In genomic region chr2:60864977-60865376, GRCm38 (mm10) we compare ENCODE assay signal across 10 mouse cellular contexts.
A peak's percentile ranks its signal among the peaks of the same experiment; 100 is the strongest.
DNase-seq lines count a peak whose midpoint lies in the region; ATAC-seq and TF ChIP-seq lines count a peak whose summit lies in the region.
"Had no signal": no experiment of that assay in that cellular context is flagged by ENCODE, and none has a peak within 500 bp of the region (broad histone marks: within the 10 kb centered on the region; RNA-seq: fewer than 3 reads in every experiment).

No protein-coding gene starts in this region.

- 16% methylated on average over 5 of the region's 5 CpGs for WGBS in heart, adult 2 months
- WGBS in lung, embryonic 15.5 days: 15% methylated on average over 5 of the region's 5 CpGs
- WGBS in hindbrain, embryonic 12.5 days: 70% methylated on average over 5 of the region's 5 CpGs

- no peak overlapping the region for H3K9ac ChIP-seq in heart, adult 2 months (ENCODE audit: low read depth, low read length)
- H3K9ac ChIP-seq in lung, embryonic 15.5 days: no peak overlapping the region
- no peak overlapping the region for H3K9ac ChIP-seq in hindbrain, embryonic 12.5 days

- H3K36me3 ChIP-seq in heart, adult 2 months (ENCODE audit: control insufficient read depth, insufficient read depth, low read length): peaks cover 36% of the 10 kb centered on the region
- peaks cover 9% of the 10 kb centered on the region; the same call in 1 of the 2 replicates for H3K36me3 ChIP-seq in lung, embryonic 15.5 days
- peaks cover 4% of the 10 kb centered on the region for H3K36me3 ChIP-seq in myocyte (ENCODE audit: control insufficient read depth, insufficient read depth)
- no peaks in the 10 kb centered on the region for H3K36me3 ChIP-seq in hindbrain, embryonic 12.5 days

- H3K9me3 ChIP-seq in lung, embryonic 15.5 days: no peaks in the 10 kb centered on the region
- H3K9me3 ChIP-seq in hindbrain, embryonic 12.5 days (replicated peaks): no peaks in the 10 kb centered on the region

- no peak for TF ChIP-seq CTCF in heart, adult 2 months (IDR thresholded peaks at IDR 0.05)

- H3ac ChIP-seq in myocyte (ENCODE audit: control insufficient read depth, insufficient read length): no peak overlapping the region

- no peak overlapping the region for H3K4me2 ChIP-seq in lung, embryonic 15.5 days
- H3K4me2 ChIP-seq in myocyte (ENCODE audit: low read depth): peak overlapping the region; percentile 37
- no peak overlapping the region for H3K4me2 ChIP-seq in hindbrain, embryonic 12.5 days (replicated peaks)

- peak in 1 of 2 experiments; percentile 27 for DNase-seq in heart, adult 2 months
- DNase-seq in heart, adult 9 months (ENCODE audit: low spot score in 2 of 2): no peak
- no peak for DNase-seq in lung, postnatal 4 days
- peak; percentile 59 to 68 for DNase-seq in kidney, postnatal 36 days
- no peak for DNase-seq in adrenal gland, postnatal 4 days (ENCODE audit: low spot score in 2 of 2)
- DNase-seq: adrenal gland, adult 2 months; spleen, adult 18-20 months had no signal

- TF ChIP-seq POLR2A in heart, adult 2 months (IDR thresholded peaks at IDR 0.05; ENCODE audit: insufficient read depth, low read depth, low read length): no peak
- no peak for TF ChIP-seq POLR2A in myocyte (IDR thresholded peaks at IDR 0.05; ENCODE audit: insufficient read length, low read depth)

- intact Hi-C loops in heart, adult 2 months (cut with DNase I): no loop called here

- no peak for TF ChIP-seq EP300 in heart, adult 2 months (IDR thresholded peaks at IDR 0.05; ENCODE audit: insufficient read depth, low read depth, low read length)

- no peak for ATAC-seq in lung, embryonic 15.5 days (ENCODE audit: borderline replicate concordance, extremely low read depth, low FRiP score, low TSS enrichment)
- no peak for ATAC-seq in hindbrain, embryonic 12.5 days (ENCODE audit: low FRiP score)

- H3K27me3 ChIP-seq in heart, adult 2 months (ENCODE audit: control insufficient read depth, insufficient read depth, low read length): no peaks in the 10 kb centered on the region
- H3K27me3 ChIP-seq in lung, embryonic 15.5 days: no peaks in the 10 kb centered on the region
- no peaks in the 10 kb centered on the region for H3K27me3 ChIP-seq in myocyte (ENCODE audit: control insufficient read depth, insufficient read depth, insufficient read length)
- no peaks in the 10 kb centered on the region for H3K27me3 ChIP-seq in hindbrain, embryonic 12.5 days

- H3K4me3 ChIP-seq in heart, adult 2 months: no peak overlapping the region
- H3K4me3 ChIP-seq in lung, embryonic 15.5 days: no peak overlapping the region
- H3K4me3 ChIP-seq in myocyte: no peak overlapping the region
- H3K4me3 ChIP-seq in hindbrain, embryonic 12.5 days: no peak overlapping the region

- H3K27ac ChIP-seq in heart, adult 2 months: peak overlapping the region; percentile 40
- H3K27ac ChIP-seq in lung, embryonic 15.5 days: 0 out of 2 replicates have a peak overlapping the region, but pooled peaks have one; percentile 60
- H3K27ac ChIP-seq in hindbrain, embryonic 12.5 days: no peak overlapping the region

- H3K79me2 ChIP-seq in heart, adult 2 months (replicated peaks; ENCODE audit: control insufficient read depth, insufficient read depth, low read length): peaks cover 17% of the 10 kb centered on the region
- H3K79me2 ChIP-seq in myocyte (ENCODE audit: control insufficient read depth, insufficient read depth): peaks cover 100% of the 10 kb centered on the region

- peaks cover 30% of the 10 kb centered on the region for H3K4me1 ChIP-seq in heart, adult 2 months (ENCODE audit: control insufficient read depth, insufficient read depth, low read length)
- H3K4me1 ChIP-seq in lung, embryonic 15.5 days: peaks cover 57% of the 10 kb centered on the region
- H3K4me1 ChIP-seq in hindbrain, embryonic 12.5 days: peaks cover 6% of the 10 kb centered on the region

TF ChIP-seq in myocyte, 11 proteins besides CTCF, POLR2A, EP300 and RAD21:
- TF ChIP-seq CEBPB (IDR thresholded peaks at IDR 0.05; ENCODE audit: insufficient read depth, poor library complexity, severe bottlenecking): no peak

Comparison
In these comparisons a context has a peak if more than half of its experiments do, and no peak if none do; other contexts are left out.
1. DNase-seq: peak in kidney, postnatal 36 days (2 of 2); none in heart, adult 9 months (0 of 2), lung, postnatal 4 days (0 of 2) and adrenal gland, postnatal 4 days (0 of 2).